Mouse (Mus musculus) liver, postnatal 0 days (tissue): ENCODE measurements around the gene Tubb2a. TPM values are rescaled to one million over a fixed set of nuclear protein-coding genes. Genes with fewer than 3 reads are reported as not detected.
A peak's percentile ranks its signal among the peaks of the same experiment; 100 is the strongest.

Experiments
- ATAC-seq: fragments of 200-750 bp; cut with Nextera tagmentation; 2 replicates; pipeline ENCODE4 v1.8.0; 2017; ENCODE audit warnings: mild to moderate bottlenecking, moderate library complexity
- DNase-seq: peaks from one replicate; pipeline ENCODE4 v3.0.0-alpha.2; 2016
- H3K27ac ChIP-seq: fragments of 300-500 bp; sonication (generic); 2 replicates; pipeline ENCODE4 v1.5.1; 2014; ENCODE audit warnings: antibody characterized with exemption, moderate library complexity, mild to moderate bottlenecking, low read depth
- H3K27me3 ChIP-seq: fragments of 300-500 bp; sonication (generic); 2 replicates; pipeline ENCODE4 v1.6.1; 2014; ENCODE audit warnings: low read length, control low read depth, mixed read lengths; ENCODE audit not compliant: insufficient read depth
- H3K36me3 ChIP-seq: fragments of 300-500 bp; sonication (generic); replicated peaks from 2 replicates; pipeline ENCODE4 v1.6.1; 2014; ENCODE audit warnings: mild to moderate bottlenecking, control low read depth, low read length, moderate library complexity, mixed read lengths; ENCODE audit not compliant: insufficient read depth
- H3K4me1 ChIP-seq: fragments of 300-500 bp; sonication (generic); 2 replicates; pipeline ENCODE4 v1.6.1; 2014; ENCODE audit warnings: antibody characterized with exemption, mild to moderate bottlenecking, control low read depth; ENCODE audit not compliant: insufficient read depth
- H3K4me2 ChIP-seq: fragments of 300-500 bp; sonication (generic); 2 replicates; pipeline ENCODE4 v1.6.1; 2014; ENCODE audit warnings: low read depth, mild to moderate bottlenecking, low read length, moderate library complexity, mixed read lengths
- H3K4me3 ChIP-seq: fragments of 300-500 bp; sonication (generic); 2 replicates; pipeline ENCODE4 v1.5.1; 2014; ENCODE audit warnings: low read depth, low read length
- H3K9ac ChIP-seq: fragments of 300-500 bp; sonication (generic); replicated peaks from 2 replicates; pipeline ENCODE4 v1.6.1; 2014; ENCODE audit warnings: mild to moderate bottlenecking, moderate library complexity
- H3K9me3 ChIP-seq: fragments of 300-500 bp; sonication (generic); 2 replicates; pipeline ENCODE4 v1.6.1; 2016; ENCODE audit warnings: mild to moderate bottlenecking, control low read depth, low read length, mixed read lengths
- CTCF ChIP-seq: sonication (generic); IDR thresholded peaks from 2 replicates; pipeline ENCODE4 v1.5.1; 2016; ENCODE audit warnings: antibody characterized with exemption, low read depth
- EP300 ChIP-seq: IDR thresholded peaks from 2 replicates; pipeline ENCODE4 v1.6.1; 2016; ENCODE audit warnings: antibody characterized with exemption, low read depth, mild to moderate bottlenecking
- WGBS: fragments of 180-500 bp; shearing (Covaris S2); extraction: QIAGEN DNeasy Blood & Tissue Kit; methylation state at CpG from one replicate; pipeline ENCODE4 v1.1.7; 2014; ENCODE audit not compliant: insufficient replicate concordance; 5-methylcytosine and 5-hydroxymethylcytosine counted together
- polyA plus RNA-seq: library from polyadenylated mRNA; unstranded; fragments of >200 nt; fragmentation: Nextera tagmentation; extraction: Ambion mirVana; gene quantifications from 2 replicates; pipeline ENCODE4 v1.2.1, GENCODE M21; 2015

The Tubb2a gene
- polyA plus RNA-seq, 1 experiment from 2014 or later = 64.7 TPM

DNA sequence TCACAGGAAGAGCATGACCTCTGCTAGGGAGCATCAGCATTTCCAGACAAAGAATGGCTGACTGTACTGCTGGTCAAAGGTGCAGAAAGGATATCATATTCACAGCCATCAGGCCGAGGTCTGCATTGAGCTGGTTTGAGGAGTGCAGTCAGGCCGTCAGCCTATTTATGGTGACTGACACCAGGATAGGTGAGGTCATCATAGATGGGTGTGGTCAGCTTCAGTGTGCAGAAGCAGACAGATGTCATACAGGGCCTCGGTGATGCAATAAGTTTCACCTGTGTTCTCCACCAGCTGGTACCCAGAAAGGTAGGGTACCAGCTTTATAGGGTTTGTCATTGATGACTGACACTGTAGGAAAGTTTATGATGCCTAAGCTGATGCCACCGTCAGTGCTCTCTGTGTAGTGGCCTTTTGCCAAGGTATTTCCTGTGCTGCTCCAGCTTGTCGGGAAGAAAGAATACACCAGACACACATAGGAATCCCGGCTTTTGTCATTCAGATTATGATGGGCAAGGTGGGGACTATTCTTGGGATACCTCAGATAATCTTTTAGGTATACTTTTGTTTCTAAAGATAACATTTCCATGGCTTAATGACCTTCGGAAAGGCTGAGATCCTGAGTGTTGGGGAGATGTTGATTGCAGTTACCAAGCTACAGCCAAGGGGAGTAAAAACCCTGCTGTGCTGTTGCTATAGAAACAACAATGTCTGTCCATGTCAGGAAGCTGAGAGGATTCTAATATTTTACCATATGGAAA is 9.4 kb upstream of the Tubb2a start:
- ATAC-seq (no peak), DNase-seq (no peak)
- no peaks in the 10 kb centered on the region for H3K36me3 ChIP-seq
- no peak overlapping the region for H3K4me2 ChIP-seq
- H3K9me3 ChIP-seq = no peaks in the 10 kb centered on the region
- no peak overlapping the region for H3K4me3 ChIP-seq
- H3K27ac ChIP-seq = no peak overlapping the region
- 58% methylated on average over 7 of the region's 7 CpGs for WGBS
- H3K9ac ChIP-seq = no peak overlapping the region
- H3K4me1 ChIP-seq = peaks cover 5% of the 10 kb centered on the region
- H3K27me3 ChIP-seq = no peaks in the 10 kb centered on the region
- TF ChIP-seq CTCF (no peak), EP300 (no peak)

DNA sequence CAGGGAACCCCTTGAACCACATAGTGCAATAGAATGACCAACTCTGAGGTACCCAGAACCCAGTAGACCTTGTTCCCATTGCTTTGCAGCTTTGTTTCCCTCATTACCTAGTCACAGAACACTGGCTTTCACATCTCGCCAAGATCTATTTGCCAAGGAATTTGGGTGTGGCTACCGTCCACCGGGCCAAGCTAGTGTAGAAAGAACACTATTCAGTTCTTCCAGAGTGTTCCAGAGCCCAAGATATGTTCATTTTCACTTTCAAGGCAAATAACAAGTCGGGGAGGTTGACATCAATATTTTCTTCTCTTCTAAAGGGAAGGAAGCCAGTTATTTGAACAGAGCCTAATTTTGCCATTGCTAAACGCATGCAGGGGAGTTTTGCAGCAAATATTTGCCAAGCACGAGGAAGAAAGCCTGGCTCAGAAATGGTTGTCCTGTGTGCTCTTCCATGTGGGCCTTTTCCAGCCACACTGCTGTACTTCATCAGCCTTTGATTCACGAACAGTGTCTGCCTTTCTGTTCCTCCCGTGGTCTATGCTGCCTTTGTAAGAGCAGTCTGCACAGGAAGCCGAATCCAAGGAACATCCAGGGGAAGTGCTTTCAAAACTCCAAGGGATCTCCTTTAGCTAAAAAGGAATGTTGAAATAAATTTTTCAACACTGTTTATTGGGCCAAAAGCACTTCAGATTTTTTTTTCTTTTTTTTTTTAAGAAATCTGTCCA is 6.4 kb upstream of the Tubb2a start:
- no peak for DNase-seq
- ATAC-seq = no peak
- Histone ChIP-seq H3K9me3 (no peaks in the 10 kb centered on the region), H3K36me3 (no peaks in the 10 kb centered on the region), H3K4me3 (no peak overlapping the region), H3K4me2 (no peak overlapping the region), H3K9ac (no peak overlapping the region), H3K4me1 (peaks cover 8% of the 10 kb centered on the region), H3K27ac (no peak overlapping the region), H3K27me3 (no peaks in the 10 kb centered on the region)
- 55% methylated on average over 9 of the region's 9 CpGs for WGBS
- no peak for TF ChIP-seq EP300
- TF ChIP-seq CTCF = no peak

DNA sequence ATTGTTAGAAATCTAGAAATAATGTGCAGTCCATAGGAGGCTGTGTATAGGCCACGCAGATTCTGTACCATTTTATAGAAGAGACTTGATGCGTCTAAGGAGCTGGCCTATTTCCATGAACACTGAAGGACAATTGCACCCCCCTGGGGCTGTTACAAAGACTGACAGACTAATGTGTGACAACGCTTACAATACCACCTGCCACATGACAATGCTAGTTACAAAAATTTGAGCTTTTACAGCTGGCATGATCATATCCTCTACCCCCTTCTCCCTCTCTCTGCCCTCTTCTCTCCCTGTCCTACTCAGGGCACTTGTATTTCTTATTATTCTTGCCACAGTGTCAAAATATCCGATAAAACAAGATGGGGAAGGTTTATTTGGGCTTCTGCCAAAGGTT is 4.1 kb upstream of the Tubb2a start:
- DNase-seq = no peak
- Histone ChIP-seq H3K9ac (no peak overlapping the region), H3K4me2 (no peak overlapping the region), H3K9me3 (no peaks in the 10 kb centered on the region), H3K4me3 (no peak overlapping the region), H3K27ac (no peak overlapping the region), H3K4me1 (peaks cover 18% of the 10 kb centered on the region), H3K27me3 (no peaks in the 10 kb centered on the region), H3K36me3 (no peaks in the 10 kb centered on the region)
- 83% methylated on average over 4 of the region's 4 CpGs for WGBS
- no peak for ATAC-seq
- TF ChIP-seq EP300 (no peak), CTCF (no peak)

DNA sequence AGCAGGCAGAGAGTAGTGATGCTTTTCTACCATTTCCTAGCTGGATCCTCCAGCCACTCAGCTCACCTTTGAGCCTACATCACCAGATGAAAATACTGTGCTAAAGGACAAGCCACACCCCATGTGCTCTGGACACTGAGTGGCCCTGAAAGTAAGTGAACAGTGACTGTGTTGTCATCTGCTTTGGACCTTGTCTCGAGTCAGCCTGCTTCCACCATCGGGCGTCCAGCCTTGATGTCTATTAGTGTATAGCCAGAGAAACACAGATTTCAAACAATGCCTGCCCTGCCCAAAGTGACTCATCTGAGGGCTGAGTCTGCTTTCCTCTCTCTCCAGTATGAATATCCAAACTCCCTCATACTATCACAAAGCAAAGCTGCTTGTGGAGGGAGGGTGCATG is 2.0 kb upstream of the Tubb2a start:
- ATAC-seq (peak; percentile 72), DNase-seq (peak; percentile 35)
- H3K27me3 ChIP-seq = no peaks in the 10 kb centered on the region
- H3K4me1 ChIP-seq = peaks cover 28% of the 10 kb centered on the region
- H3K4me2 ChIP-seq = no peak overlapping the region
- H3K27ac ChIP-seq = peak overlapping the region; percentile 60; the same call in 1 of the 2 replicates
- peaks cover 7% of the 10 kb centered on the region; the same call in 1 of the 2 replicates for H3K36me3 ChIP-seq
- H3K9ac ChIP-seq = no peak overlapping the region
- whole genome bisulfite sequencing = 57% methylated on average over 3 of the region's 3 CpGs
- no peak overlapping the region for H3K4me3 ChIP-seq
- H3K9me3 ChIP-seq = no peaks in the 10 kb centered on the region
- peak; percentile 64 for TF ChIP-seq EP300
- no peak for TF ChIP-seq CTCF

DNA sequence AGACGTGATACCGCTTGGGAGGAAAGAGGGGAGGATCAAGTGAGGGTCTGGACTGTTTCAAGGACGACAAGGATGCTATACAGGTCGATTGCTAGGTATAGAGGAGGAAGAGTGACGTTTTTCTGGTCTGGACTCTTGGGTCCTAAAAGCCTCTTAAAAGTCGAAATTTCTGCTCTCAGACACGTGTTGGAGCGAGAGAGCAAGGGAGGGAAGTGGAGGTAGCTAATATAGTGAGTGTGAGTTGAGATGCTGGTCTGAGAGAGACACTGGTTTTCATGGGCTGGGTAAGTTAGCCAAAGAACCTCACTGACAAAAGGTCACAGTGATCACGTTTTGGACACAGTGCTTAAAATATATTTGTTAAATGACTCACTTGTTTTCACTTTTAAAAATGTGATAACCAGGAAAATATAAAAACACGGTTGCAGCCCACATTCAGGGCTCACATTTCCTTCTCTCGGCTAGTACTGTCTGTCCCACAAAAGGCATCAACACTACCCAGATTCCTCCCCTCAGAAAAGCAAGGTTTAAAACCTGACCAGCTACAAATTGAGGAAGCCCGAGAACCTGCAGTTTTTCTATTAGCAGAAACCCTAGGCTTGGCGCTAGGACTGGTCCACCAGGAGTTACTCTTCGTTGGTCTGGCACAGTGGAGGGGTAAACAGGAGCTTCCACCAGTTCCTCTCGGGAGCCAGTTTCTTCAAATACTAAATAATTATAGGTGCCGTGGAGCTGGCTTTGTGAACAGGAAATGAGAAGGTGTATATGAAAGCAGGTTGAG is 883 bp upstream of the Tubb2a start:
- peaks cover 7% of the 10 kb centered on the region; the same call in 1 of the 2 replicates for H3K36me3 ChIP-seq
- H3K9me3 ChIP-seq = no peaks in the 10 kb centered on the region
- H3K9ac ChIP-seq = peak overlapping the region; percentile 88
- H3K4me2 ChIP-seq = peak overlapping the region; percentile 86
- H3K4me3 ChIP-seq = peak overlapping the region; percentile 76
- H3K27ac ChIP-seq = no peak overlapping the region
- peaks cover 23% of the 10 kb centered on the region for H3K4me1 ChIP-seq
- DNase-seq (no peak), ATAC-seq (no peak)
- 31% methylated on average over 16 of the region's 16 CpGs for WGBS
- no peak for TF ChIP-seq EP300
- TF ChIP-seq CTCF = no peak
- H3K27me3 ChIP-seq = no peaks in the 10 kb centered on the region
